Mouse (Mus musculus) small intestine, adult 2 months (tissue): Measurements from ENCODE around the gene Itga9.

Experiments
- CTCF ChIP-seq: fragments of 200-500 bp; IDR thresholded peaks from 2 replicates; pipeline ENCODE4 v1.5.1; 2012; ENCODE audit warnings: low read depth, mild to moderate bottlenecking, control low read depth, inconsistent platforms, low read length, moderate library complexity, mixed read lengths; ENCODE audit not compliant: insufficient replicate concordance, insufficient read length; ENCODE audit errors: extremely low read depth
- POLR2A ChIP-seq: fragments of 200-500 bp; IDR thresholded peaks from 2 replicates; pipeline ENCODE4 v1.6.1; 2012; ENCODE audit warnings: low read depth, mild to moderate bottlenecking, control low read depth, inconsistent platforms, low read length, moderate library complexity

DNA sequence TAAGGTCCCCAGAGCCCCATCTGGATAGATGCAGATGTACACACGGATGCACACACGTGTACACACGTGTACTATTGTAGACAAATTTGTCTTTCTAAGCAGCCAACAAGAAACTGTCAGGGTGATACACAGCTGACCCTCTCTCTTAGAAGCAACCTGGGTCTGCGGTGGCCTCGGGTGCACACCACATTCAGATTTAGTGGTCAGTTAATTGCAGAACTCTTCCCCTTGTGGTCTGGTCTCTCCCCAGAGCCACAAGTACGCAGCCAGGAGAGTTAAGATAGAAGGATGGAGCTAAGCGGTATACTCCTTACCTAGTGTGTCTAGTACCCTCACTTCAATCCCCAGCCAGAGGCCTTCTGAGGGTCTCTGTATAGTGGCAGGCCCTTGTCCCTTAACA lies 276.7 kb downstream of the Itga9 start:
- TF ChIP-seq POLR2A (no peak), CTCF (no peak)
